Mouse (Mus musculus): ENCODE results near the gene Rasgef1c. TPM values are rescaled to one million over a fixed set of nuclear protein-coding genes. Genes with fewer than 3 reads are reported as not detected.

Rasgef1c gene
- 25.2 and 31.0 TPM in 2 replicates for polyA plus RNA-seq (2015; fragmentation: Nextera tagmentation; extraction: Ambion mirVana)

DNA sequence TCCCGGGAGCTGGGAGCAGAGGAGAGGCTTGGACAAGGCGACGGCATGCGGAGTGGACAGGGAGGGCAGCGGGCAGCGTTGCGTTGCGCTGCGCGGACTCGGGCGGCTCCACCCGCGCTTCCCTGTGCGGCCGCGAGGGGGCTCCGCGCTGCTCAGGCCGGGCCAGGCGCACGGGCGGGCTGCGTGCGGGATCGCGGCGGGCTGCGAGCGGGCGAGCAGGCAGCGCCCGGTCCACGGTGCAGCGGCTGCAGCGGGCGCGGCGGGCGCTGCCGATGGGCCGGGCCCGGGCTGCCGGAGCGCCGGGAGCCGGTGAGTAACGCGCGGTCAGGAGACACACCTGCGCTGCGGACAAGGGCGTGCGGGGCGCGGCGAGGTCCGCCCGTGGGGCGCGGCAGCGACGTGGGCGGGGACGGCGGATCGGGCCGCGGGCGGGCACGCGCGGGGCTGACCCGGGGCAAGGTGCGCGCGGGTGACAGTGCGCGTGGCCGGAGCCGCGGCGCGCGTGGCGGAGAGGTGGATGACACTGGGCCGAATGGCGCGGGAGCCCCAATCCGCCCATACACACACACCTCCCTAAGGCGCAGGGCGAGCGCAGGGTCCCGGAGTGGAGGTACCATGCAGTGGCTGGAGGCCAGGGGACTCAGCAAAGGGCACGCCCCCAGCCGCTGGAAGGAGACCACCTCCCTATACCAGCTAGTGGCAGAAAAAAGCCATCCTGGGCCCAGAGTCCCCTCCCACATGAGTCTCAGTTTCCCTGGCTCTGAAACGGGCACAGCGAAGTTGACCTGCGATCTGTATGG, at the start of gene Rasgef1c:
TSS of gene Rasgef1c (plus strand) at position 177 of the 800 bp plus-strand sequence.
- WGBS: 3% methylated on average over 73 of the region's 99 CpGs
- peak within 1 kb of the TSS; percentile 69 for H3K27ac ChIP-seq (replicated peaks)
- peaks cover 28% of the 10 kb centered on the region for H3K27me3 ChIP-seq (replicated peaks)
- H3K4me1 ChIP-seq: peaks cover 18% of the 10 kb centered on the region
- H3K4me3 ChIP-seq (replicated peaks): peak within 1 kb of the TSS; percentile 77
- no peaks in the 10 kb centered on the region for H3K36me3 ChIP-seq
- 0 out of 2 replicates have a peak, but pooled peaks cover 6% of the 10 kb centered on the region for H3K9me3 ChIP-seq (replicated peaks)
- peak within 1 kb of the TSS; percentile 72 for H3K9ac ChIP-seq (replicated peaks)
- peak; percentile 92 for ATAC-seq (ENCODE audit: low FRiP score)
- H3K4me2 ChIP-seq: peak within 1 kb of the TSS; percentile 96

DNA sequence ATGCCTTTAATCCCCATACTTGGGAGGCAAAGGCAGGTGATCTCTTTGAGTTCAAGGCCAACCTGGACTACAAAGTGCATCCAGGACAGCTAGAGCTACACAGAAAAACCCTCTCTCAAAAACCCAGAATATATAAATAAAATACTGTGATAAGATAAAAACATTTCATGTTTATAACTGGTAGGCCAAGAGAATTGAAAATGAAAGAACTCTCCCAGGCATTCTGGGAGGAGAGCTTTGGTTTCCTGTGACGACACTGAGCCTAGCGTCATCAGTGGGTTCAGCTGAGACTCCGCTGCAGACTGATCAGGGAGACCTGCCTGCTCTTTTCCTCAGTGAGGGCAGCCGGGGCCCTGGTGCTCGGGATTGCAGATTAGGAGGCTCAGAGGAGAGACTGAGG, 46.5 kb upstream of the Rasgef1c start:
- no peaks in the 10 kb centered on the region for H3K27me3 ChIP-seq (replicated peaks)
- 86% methylated on average over 5 of the region's 5 CpGs for WGBS
- H3K27ac ChIP-seq (replicated peaks): no peak overlapping the region
- H3K4me1 ChIP-seq: peaks cover 12% of the 10 kb centered on the region; the same call in 1 of the 2 replicates
- H3K9me3 ChIP-seq (replicated peaks): no peaks in the 10 kb centered on the region
- ATAC-seq (ENCODE audit: low FRiP score): no peak
- H3K4me3 ChIP-seq (replicated peaks): no peak overlapping the region
- no peak overlapping the region for H3K4me2 ChIP-seq
- H3K9ac ChIP-seq (replicated peaks): no peak overlapping the region
- H3K36me3 ChIP-seq: peaks cover 35% of the 10 kb centered on the region

DNA sequence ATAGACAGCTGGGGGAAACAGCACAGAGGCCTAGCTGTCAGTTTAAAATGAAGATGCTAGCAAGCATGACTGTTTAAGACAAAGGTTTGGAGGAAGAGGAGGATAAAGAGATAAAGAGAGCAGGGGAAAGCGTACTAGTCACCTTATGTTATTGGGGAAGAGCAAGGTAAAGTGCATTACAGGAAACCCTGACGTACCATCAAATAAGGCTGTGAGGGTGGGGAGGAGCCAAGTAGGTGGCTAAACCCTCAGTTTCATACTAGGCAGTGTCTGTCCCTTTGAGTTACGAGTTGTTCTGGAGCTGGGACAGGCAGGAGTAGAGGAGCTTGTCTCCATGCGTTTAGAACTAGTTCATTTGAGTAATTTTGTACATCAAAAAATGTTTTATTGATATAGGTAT, 40.5 kb upstream of the Rasgef1c start:
- H3K4me2 ChIP-seq: no peak overlapping the region
- peaks cover 26% of the 10 kb centered on the region for H3K36me3 ChIP-seq
- no peak overlapping the region for H3K9ac ChIP-seq (replicated peaks)
- ATAC-seq (ENCODE audit: low FRiP score): no peak
- no peak overlapping the region for H3K4me3 ChIP-seq (replicated peaks)
- H3K9me3 ChIP-seq (replicated peaks): no peaks in the 10 kb centered on the region
- no peaks in the 10 kb centered on the region for H3K27me3 ChIP-seq (replicated peaks)
- no peaks in the 10 kb centered on the region for H3K4me1 ChIP-seq
- no peak overlapping the region for H3K27ac ChIP-seq (replicated peaks)
- WGBS: 88% methylated on average over 4 of the region's 4 CpGs

DNA sequence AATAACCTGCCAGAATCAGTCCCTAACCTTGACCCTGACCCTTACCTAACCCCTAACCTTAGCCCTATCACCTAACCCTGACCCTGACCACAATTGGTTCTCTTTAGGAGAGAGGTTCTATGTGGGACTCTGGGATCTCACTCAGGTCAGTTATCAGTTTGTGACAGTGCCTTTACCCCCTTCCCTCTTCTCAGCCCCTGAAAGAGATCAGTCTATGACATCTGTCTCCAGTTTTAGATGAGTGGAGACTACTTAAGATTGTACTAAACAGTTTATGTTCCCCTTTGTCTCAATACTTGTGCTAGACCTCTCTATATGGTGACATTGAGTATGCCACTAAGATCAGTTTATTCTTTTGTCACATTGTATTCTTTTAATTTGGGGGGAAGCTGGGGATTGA, 37.7 kb upstream of the Rasgef1c start:
- peaks cover 23% of the 10 kb centered on the region for H3K36me3 ChIP-seq
- no peaks in the 10 kb centered on the region for H3K4me1 ChIP-seq
- no peak overlapping the region for H3K4me2 ChIP-seq
- no peak overlapping the region for H3K9ac ChIP-seq (replicated peaks)
- H3K4me3 ChIP-seq (replicated peaks): no peak overlapping the region
- H3K27ac ChIP-seq (replicated peaks): no peak overlapping the region
- no peak for ATAC-seq (ENCODE audit: low FRiP score)
- H3K9me3 ChIP-seq (replicated peaks): no peaks in the 10 kb centered on the region
- H3K27me3 ChIP-seq (replicated peaks): no peaks in the 10 kb centered on the region

DNA sequence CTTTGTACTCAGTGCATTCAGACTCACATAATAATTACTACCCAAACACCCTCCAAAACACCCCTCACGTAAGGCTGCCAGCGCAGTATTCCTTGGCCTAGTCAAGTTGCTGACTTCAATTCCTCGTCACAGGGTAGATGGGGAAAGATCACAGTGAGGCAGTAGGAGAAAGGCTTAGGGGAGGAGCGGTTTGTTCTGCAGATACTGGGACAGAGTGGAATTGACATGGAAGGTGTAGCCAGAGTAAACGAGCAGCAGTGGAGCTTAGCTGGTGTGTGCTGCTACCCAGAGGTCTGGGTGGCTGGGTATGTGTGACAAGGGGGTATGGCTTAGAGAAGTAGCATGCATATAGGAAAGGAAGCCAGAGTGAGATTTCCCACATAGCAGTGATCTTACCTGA, 34.3 kb upstream of the Rasgef1c start:
- H3K36me3 ChIP-seq: peaks cover 35% of the 10 kb centered on the region
- no peaks in the 10 kb centered on the region for H3K4me1 ChIP-seq
- no peak overlapping the region for H3K9ac ChIP-seq (replicated peaks)
- no peak overlapping the region for H3K4me2 ChIP-seq
- WGBS: 91% methylated on average over 5 of the region's 5 CpGs
- H3K4me3 ChIP-seq (replicated peaks): no peak overlapping the region
- ATAC-seq (ENCODE audit: low FRiP score): no peak
- H3K27ac ChIP-seq (replicated peaks): no peak overlapping the region
- H3K27me3 ChIP-seq (replicated peaks): no peaks in the 10 kb centered on the region
- no peaks in the 10 kb centered on the region for H3K9me3 ChIP-seq (replicated peaks)

DNA sequence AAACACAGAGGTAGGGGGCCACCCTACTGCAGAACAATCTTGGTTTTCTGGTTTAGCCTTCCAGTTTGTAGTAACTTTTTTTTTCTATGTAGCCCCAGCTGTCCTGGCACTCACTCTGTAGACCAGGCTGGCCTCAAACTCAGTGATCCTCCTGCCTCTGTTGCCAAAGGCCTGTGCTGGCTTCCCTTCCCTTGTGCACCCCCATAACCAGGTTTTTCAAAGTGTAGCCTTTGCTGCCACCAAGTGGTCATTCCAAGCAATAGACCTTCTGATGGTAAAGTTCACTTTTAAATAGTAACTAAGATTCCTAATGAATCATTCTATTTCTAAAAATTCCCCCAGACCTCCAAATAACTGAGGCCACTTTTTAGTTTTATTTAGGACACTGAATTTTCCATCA, 31.9 kb upstream of the Rasgef1c start:
- no peaks in the 10 kb centered on the region for H3K9me3 ChIP-seq (replicated peaks)
- no peak overlapping the region for H3K9ac ChIP-seq (replicated peaks)
- peaks cover 48% of the 10 kb centered on the region for H3K36me3 ChIP-seq
- H3K4me2 ChIP-seq: no peak overlapping the region
- no peaks in the 10 kb centered on the region for H3K27me3 ChIP-seq (replicated peaks)
- no peaks in the 10 kb centered on the region for H3K4me1 ChIP-seq
- H3K27ac ChIP-seq (replicated peaks): no peak overlapping the region
- no peak overlapping the region for H3K4me3 ChIP-seq (replicated peaks)
- peak; percentile 73 for ATAC-seq (ENCODE audit: low FRiP score)

DNA sequence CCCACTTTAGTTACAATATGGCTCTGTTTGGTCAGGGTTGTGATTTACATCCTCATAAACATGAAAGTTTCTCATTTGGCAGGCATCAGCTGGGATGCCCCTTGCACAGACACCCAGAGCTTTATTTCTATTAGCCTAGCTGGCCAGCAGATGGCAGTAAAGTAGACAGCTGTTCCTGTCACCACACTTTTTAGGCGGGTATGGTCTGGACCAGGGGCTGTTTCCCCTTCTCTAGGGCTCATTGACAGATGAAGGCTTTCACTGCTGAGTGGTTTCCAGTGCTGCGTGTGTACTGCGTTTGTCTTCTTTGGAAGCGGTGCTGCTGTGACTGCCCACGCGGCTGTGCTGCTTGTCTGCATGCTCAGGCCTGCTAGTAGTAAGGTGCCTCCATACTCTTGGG, 29.7 kb upstream of the Rasgef1c start:
- Histone ChIP-seq H3K4me1 (0 out of 2 replicates have a peak, but pooled peaks cover under 1% of the 10 kb centered on the region), H3K9ac (replicated peaks) (no peak overlapping the region), H3K4me3 (replicated peaks) (no peak overlapping the region), H3K27me3 (replicated peaks) (no peaks in the 10 kb centered on the region), H3K4me2 (no peak overlapping the region), H3K9me3 (replicated peaks) (no peaks in the 10 kb centered on the region), H3K27ac (replicated peaks) (no peak overlapping the region), H3K36me3 (peaks cover 56% of the 10 kb centered on the region)
- WGBS: 53% methylated on average over 6 of the region's 6 CpGs
- peak; percentile 51; the same call in 1 of the 2 replicates for ATAC-seq (ENCODE audit: low FRiP score)

DNA sequence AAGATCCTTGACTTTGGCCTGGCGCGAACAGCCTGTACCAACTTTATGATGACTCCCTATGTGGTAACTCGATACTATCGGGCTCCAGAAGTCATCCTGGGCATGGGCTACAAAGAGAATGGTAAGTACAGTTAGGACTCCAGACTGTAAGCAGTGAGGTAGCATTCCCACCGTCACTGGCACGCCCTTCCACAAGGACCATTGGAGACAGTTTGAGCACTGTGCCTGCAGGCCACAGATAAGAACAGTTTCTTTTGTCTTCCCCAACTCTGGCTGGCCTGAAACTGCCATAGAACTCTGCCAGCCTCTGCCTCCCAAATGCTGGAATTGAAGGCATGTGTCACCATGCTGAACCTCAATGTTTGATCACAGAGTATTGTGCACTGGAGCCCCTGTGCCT, 28.9 kb upstream of the Rasgef1c start:
- 95% methylated on average over 6 of the region's 6 CpGs for WGBS

DNA sequence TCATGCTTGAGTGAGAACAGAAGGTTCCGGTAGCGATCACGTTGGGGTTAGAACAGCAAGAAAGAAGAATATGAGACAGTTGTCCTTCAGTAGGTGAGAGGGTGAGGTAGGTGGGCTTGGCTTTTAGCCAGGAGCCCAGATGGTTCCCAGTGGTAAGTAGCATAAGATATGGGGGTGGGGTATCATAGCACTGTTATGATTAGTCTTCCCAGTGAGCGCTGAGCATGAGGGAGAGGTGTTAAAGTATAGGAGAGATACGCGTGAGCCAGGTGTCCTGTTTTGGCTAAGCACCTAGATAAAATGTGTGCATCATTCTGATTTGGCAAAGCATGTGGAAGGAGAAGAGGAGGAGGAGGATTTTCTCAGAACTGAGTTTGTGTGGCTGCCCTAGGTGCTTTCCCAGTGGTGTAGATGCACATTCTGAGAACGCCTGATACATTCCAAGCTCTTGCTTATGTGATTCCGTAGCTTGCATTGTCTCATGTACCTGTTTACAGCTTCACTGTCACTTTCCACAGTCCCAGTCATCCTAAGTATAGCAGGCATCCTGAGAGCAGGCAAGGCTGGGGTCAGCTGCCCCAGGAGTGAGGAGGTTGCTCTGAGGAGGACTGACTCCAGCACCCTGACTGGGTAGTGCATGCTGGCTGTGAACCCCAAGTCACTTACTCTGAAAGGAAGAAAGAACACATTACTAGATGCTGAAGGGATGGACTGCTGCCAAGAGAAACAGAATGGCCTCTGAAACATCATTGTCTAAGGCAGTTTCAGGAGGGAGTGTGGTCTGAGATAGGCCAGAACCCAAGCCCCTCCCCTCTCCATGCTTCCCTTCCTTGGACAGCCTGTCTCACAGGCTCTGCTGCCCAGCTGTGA, 24.5 kb upstream of the Rasgef1c start:
- ATAC-seq (ENCODE audit: low FRiP score): no peak
- H3K4me1 ChIP-seq: peaks cover 7% of the 10 kb centered on the region; the same call in 1 of the 2 replicates
- WGBS: 82% methylated on average over 8 of the region's 8 CpGs
- H3K4me3 ChIP-seq (replicated peaks): no peak overlapping the region
- no peaks in the 10 kb centered on the region for H3K27me3 ChIP-seq (replicated peaks)
- peaks cover 55% of the 10 kb centered on the region for H3K36me3 ChIP-seq
- H3K9me3 ChIP-seq (replicated peaks): no peaks in the 10 kb centered on the region
- no peak overlapping the region for H3K9ac ChIP-seq (replicated peaks)
- H3K27ac ChIP-seq (replicated peaks): 0 out of 2 replicates have a peak overlapping the region, but pooled peaks have one; percentile 8
- H3K4me2 ChIP-seq: no peak overlapping the region

More for the DNA sequence above, 28.9 kb upstream of the Rasgef1c start:
- ATAC-seq (ENCODE audit: low FRiP score): no peak
- Histone ChIP-seq H3K4me3 (replicated peaks) (no peak overlapping the region), H3K27me3 (replicated peaks) (no peaks in the 10 kb centered on the region), H3K9ac (replicated peaks) (no peak overlapping the region), H3K9me3 (replicated peaks) (no peaks in the 10 kb centered on the region), H3K4me2 (no peak overlapping the region), H3K27ac (replicated peaks) (no peak overlapping the region), H3K36me3 (peaks cover 49% of the 10 kb centered on the region), H3K4me1 (peaks cover 7% of the 10 kb centered on the region; the same call in 1 of the 2 replicates)

DNA sequence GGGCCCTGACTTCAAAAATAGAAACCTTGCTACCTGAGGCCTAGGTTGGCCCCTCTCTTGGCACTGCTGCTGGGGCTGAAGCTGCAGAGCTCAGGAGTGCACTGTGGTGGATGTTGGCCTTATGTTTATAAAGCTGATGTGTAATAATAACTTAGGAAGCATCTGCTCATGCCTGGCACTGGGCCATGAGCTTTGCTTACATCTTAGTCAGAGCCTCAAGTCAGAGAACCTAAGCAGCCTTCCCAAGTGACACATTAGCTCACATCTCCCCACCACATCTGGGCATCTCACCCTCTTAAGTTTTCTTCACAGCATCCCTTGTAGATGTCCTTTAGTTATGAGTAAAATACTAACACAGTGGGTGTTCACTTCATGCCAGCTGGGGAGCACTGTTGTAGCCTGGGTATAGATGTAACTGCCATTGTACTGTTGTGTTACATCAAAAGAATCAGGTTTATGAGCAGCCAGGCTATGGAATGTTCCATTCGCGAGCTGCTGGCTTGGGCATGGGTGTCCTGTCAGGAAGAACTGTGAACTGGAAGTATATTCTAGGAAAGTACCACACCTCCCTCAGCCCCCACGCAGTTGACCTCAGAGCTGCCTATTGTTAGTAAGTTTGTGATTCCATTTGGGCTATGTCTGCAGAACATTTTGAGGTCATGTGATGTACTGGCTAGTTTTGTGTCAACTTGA, 21.5 kb upstream of the Rasgef1c start:
- no peak overlapping the region for H3K4me2 ChIP-seq
- no peak overlapping the region for H3K27ac ChIP-seq (replicated peaks)
- no peak overlapping the region for H3K4me3 ChIP-seq (replicated peaks)
- peaks cover 54% of the 10 kb centered on the region for H3K36me3 ChIP-seq
- ATAC-seq (ENCODE audit: low FRiP score): no peak
- H3K9ac ChIP-seq (replicated peaks): no peak overlapping the region
- 90% methylated on average over 3 of the region's 3 CpGs for WGBS
- H3K27me3 ChIP-seq (replicated peaks): no peaks in the 10 kb centered on the region
- H3K4me1 ChIP-seq: peaks cover 7% of the 10 kb centered on the region; the same call in 1 of the 2 replicates
- no peaks in the 10 kb centered on the region for H3K9me3 ChIP-seq (replicated peaks)

DNA sequence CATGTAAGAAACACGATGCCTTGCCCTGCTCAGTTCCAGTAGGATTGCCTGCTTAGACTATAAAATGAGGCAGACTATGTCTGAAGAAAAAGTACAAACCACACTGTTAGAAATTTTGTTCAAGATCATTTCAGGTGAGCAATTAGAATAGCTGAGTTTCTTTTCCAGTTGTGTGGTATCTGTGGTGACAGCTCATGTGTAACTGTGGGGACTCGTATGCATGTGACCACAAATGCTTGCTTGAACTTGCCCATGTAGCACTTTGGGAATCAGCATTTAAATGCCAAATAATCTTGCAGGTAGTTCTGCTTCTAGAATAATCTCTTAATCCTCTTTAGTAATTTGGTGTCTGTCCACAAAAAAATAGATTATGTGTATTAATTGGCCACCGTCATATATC, 18.2 kb upstream of the Rasgef1c start:
- H3K27ac ChIP-seq (replicated peaks): no peak overlapping the region
- ATAC-seq (ENCODE audit: low FRiP score): no peak
- 96% methylated on average over 3 of the region's 3 CpGs for WGBS
- H3K4me2 ChIP-seq: no peak overlapping the region
- H3K4me1 ChIP-seq: no peaks in the 10 kb centered on the region
- H3K4me3 ChIP-seq (replicated peaks): no peak overlapping the region
- H3K27me3 ChIP-seq (replicated peaks): no peaks in the 10 kb centered on the region
- H3K9me3 ChIP-seq (replicated peaks): no peaks in the 10 kb centered on the region
- H3K36me3 ChIP-seq: peaks cover 60% of the 10 kb centered on the region
- no peak overlapping the region for H3K9ac ChIP-seq (replicated peaks)

Measured in neural tube, embryonic 15.5 days (tissue).